Mouse (Mus musculus) lung, postnatal 14 days (tissue): ENCODE measurements at regions not wholly inside any gene's neighbourhood (a gene's known extent, or its start where the extent isn't known, plus 50 kb on each side); places are given as distances from the start of the nearest gene placed in this dataset.

ENCODE experiments used
- DNase-seq: peaks from one replicate; pipeline ENCODE4 v3.0.0; 2021

GRCm38 (mm10) chr9:89858005-89858404, 51.7 kb upstream of the Rasgrf1 start:
- no peak for DNase-seq

DNA sequence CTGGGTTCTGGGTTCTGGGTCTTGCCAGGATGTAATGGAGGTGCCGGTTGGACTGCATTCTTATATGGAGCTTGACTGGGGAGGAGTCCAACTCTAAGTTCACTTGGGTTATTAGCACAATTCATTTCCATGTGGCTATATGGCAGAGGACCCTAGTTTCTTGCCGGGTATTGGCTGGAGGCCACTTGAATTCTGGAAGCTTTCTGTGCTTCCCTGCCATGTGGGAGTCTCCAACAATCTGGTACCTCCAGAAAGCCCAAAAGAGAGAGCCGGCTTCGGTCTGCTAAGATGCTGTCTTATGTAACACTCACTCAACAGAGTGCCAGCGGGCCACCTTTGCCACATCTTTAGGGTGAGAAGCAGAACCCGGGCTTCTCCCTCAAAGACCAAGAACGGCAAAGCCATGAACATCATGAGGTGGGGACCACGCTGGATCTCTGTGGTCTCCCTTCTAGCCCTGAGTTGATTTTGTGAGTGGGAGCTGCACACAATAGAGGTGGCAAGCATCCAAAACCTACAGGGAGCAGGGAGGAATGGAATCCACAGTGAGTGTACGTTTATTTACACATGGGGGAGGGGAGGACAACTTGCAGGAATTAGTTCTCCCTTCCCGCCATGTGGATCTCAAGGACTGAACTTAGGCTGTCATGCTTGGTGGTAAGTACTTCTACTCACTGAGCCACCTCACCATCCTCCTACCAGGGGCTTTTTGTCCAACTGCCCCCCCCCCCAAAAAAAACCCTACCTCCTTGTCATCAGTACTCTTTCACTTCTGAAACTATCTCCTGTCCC, 59.0 kb upstream of the Rasgrf1 start:
- no peak for DNase-seq

DNA sequence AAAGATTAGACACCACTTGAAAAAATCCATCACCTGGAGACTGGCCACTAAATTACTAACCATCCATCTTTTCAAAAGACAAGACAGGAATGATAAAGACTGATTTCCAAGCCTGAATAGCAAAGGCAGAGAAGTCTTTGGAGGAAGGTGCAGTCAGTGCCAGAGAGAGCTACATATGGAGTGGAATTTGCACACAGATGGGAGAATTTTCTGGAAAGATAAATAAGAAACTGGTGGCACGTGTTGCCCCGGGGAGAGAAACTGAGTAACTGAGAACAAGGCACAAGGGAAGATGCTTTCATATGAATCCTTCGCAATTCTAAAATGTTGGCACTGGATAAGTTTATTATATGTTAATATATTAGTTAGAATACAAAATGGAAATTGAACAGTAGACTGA, 59.8 kb upstream of the Rasgrf1 start:
- no peak for DNase-seq

DNA sequence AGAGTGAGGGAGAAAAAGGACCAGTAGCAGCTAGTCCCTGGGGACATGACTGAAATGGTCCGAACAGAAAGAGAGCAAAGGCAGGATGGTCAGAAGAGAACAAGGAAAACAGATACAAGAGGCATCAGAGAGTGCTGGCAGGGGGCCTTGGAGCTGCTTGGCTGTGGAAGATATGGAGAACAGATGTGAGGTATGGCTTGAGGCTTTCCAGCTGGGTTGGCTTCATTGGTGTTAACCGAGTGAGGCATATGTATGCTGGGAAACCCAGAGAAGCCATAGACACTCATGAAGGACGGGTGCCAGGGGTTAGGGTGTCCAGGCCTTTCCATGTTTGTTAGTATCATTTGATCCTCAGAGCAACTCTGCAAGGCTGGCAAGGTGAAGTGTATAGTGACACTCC, 61.1 kb upstream of the Rasgrf1 start:
- DNase-seq = no peak

GRCm38 (mm10) chr9:89846973-89847372, 62.7 kb upstream of the Rasgrf1 start:
- no peak for DNase-seq

DNA sequence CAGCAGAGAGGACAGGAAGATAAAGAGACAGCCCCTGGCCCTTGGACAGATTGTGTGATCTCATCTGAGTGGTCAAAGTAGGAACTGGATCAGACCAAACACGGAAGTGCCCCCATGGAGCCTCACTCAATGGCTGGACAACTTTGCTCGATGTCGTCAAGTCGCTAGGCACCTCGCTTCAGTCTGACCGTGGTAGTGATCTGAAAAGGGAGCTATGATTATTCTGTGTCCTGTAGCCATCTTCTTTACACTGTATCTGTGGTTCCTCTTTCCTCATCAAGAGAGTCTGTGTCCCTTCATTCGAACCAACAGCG, 67.0 kb upstream of the Rasgrf1 start:
- no peak for DNase-seq

- DNase-seq = no peak
Measured at GRCm38 (mm10) chr9:89841866-89842775, 67.6 kb upstream of the Rasgrf1 start.

GRCm38 (mm10) chr9:89841371-89841770, 68.3 kb upstream of the Rasgrf1 start:
- no peak for DNase-seq

DNA sequence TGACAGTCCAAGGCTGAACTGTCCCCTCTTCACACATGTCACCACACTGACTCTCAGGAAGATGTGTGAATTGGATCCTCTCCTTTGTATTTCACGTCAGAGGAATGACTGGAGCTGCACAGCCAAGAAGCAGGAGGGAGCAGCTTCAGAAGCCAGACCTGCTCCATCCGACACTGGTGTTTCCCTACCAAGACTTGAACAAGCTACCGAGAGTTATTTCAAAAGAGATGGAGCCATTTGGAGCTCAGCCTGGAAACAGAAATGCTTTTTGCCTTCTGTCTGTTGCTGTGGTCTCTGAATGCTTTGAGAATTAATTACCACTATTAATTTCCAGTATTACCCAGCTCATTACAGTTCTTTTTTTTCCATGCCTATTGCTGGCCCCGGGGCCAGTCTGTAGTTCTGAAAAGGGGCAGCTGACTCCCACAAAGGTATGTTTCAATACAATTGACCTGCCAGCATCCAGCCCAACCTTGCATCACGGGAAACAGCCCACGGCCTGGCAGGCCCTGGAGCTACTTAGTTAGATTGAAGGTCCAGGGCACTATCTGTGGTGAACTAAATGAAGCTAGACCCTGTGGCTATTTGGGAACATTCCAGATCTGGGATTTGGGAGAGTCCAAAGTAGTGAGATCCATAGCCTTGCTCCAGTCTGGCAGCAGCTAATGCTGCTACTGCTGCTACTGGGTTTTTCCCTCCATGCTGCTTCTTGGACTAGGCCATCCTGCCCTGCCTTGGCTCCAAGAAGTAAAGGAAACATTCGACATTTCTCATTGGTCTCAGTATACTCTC, 73.1 kb upstream of the Rasgrf1 start:
- DNase-seq = no peak

DNA sequence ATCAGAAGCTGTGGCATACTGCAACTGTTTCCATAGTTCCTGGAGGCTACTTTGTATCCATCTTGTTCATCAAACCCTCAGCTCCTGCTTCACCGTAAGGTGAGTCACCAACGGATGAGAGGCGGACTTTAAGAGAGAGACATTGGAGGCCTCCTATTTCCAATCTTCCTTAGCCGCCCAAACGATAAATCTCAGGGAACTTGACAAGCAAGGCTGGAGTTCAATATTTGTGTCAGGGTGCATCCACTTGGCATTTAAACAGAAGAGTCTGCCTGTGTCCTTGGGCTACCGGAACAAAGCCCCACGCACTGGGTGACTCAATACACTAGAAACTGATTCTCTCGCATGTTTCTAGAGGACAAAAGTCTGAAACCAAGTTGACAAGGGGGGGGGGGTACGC, 76.1 kb upstream of the Rasgrf1 start:
- no peak for DNase-seq

DNA sequence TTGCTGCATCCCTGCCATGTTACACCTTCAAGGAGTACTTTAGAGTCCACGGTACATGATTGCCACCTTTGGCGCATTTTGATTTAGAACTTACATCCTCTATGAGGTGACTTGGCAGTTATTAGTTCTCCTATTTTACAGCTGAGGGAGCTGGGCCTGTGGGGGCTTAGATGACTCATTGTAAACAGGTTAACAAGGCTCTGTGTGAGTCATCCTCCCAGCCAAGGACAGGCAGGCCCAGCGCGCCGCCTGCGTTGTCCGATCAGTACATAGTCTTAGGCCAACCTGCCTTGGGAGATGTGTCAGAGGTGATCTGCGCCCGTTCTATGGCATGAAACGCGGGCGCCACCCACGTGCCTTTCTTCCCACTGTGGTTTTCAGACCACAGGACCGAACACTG, 77.9 kb upstream of the Rasgrf1 start:
- no peak for DNase-seq

DNA sequence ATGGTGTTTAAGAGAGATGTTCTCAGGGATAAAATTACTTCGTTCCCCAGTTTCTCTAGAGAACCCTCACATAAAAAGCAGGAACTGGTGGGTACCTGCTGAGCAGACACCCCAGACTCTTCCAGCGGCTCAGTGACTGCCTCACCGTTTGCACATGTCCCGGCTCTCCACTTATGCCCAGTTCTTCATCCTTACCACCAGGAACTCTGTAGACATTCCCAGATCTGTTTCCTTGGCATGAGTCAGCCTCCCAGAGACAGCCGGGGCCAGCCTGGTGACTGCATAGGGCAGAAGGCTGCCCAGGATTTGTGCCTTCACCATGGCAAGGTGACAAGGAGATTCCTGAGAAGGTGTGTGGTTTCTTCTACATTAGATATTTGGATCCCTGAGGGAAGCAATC, 81.6 kb upstream of the Rasgrf1 start:
- DNase-seq = no peak

GRCm38 (mm10) chr9:89827564-89827963, 82.1 kb upstream of the Rasgrf1 start:
- no peak for DNase-seq

GRCm38 (mm10) chr9:89826712-89827548, 82.8 kb upstream of the Rasgrf1 start:
- peak; percentile 91 for DNase-seq

DNA sequence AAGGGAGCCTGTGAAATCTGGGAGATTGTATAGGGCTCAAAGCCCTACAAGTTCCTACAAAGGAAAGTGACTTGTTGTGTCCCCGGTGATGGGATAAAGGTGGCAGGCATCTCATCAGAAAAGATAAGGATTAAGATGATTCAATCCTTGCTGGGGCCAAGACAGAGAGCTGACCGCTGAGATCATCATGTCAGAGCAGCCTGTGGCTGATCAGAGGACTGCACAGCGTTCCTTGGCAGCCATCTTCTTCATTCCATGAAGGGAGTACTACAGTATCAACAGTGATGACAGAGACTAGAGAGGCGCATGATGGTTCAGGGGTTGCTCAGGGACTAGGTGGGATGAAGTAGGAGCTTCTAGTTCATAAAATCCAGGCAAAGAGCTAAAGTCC, 83.6 kb upstream of the Ankrd34c start:
- no peak for DNase-seq

GRCm38 (mm10) chr9:89821109-89821852, 83.0 kb upstream of the Ankrd34c start:
- DNase-seq = no peak

DNA sequence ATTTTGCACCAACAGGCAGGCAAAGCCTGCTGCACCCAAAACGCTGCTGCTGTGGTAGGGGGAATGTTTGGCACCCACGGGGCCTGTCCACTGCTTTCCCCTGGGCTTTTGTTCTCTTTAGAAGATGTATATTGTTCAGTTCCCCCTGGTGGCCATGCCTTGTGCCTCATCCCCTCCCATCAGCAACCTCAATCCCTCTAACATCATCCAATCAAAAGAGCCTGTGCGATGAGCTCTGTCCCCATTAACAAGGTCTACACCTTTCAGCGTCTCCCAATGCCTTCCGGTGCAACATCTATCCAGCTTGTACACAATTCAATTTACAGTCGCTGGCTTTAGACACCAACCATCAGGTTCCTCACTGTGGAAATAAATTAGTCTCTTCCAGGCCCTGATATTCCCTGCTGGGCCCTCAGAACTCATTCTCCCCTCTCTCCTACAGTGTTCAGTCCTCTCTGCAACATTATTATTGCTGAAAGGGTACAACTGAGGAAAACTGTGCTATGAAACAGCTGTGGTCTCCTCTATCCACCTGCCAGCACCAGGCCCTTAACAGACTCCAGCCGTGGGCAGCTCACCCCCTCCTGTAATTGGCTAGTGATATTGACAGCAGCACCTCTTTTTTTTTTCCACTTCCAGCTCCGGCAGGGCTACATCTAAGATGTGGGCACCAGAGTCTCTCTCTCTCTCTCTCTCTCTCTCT, 75.5 kb upstream of the Ankrd34c start:
- DNase-seq = no peak

DNA sequence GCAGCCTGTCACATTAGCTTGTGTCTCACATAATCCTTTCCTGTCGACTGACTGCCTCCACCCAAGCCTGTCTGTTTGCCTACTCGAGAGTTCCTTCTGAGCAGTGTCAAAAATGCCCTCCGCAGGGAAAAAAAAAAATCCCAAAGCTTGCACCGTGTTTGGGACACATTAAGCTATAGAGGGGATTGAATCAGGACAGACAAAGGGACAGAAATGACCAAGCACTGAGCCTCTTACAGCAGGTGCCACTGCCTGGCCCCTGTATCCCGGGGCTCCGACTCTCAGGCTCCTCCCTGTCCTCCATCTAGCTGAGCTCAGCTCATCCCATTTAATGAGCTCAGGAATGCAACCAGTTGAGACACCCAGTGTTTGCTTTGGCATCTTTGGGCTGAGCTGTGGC, 69.1 kb upstream of the Ankrd34c start:
- DNase-seq = no peak

DNA sequence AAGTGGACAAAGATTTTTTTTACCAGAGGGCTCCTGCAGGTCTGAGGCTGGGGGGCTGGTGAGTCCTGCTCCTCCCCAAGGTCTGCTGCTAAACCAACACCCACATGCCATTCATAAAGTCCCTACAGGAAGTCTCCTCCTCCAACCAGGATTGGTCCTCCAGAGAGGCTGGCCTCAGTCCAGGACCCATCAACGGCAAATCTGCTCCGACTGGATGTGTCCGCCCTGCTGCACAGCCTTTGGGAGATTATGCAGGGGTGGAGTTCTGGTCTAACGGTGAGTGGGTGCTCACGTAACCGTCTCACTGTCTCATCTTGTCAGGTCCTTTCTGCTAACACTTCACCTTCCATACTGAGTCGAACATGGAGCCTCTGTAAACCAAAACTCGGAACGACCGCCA, 64.4 kb upstream of the Ankrd34c start:
- DNase-seq = peak; percentile 16

DNA sequence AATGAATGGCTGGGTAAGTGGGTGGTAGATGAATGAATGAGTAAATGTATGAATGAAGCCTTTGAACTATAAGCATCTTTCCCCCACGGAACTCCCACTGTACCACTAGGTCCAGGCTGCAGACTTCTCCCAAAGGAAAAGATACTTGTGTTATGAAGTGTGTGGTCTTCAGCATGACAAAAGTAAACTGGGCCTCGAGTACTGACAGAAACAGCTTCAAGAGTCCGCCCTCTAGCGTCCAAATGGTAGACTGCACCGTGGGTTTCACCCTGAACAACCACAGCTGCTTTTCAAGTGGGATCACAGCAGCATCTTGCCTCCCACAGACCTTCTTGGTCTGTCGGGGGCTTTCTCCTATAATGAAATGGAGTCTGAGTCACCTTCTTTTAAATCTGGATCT, 54.7 kb upstream of the Ankrd34c start:
- peak; percentile 66 for DNase-seq

- no peak for DNase-seq
Measured at GRCm38 (mm10) chr9:89789926-89790325, 51.7 kb upstream of the Ankrd34c start.
